Mouse (Mus musculus): ENCODE data around the gene Nim1k. TPM values are rescaled to one million over a fixed set of nuclear protein-coding genes. Genes with fewer than 3 reads are reported as not detected.
"Not testable (repeated sequence)": the region's sequence is repeated elsewhere in the genome, so short reads cannot be mapped to it uniquely, and the experiment has no call there.

The Nim1k gene
- polyA plus RNA-seq, 2 experiments: 1.3 to 2.2 TPM

DNA sequence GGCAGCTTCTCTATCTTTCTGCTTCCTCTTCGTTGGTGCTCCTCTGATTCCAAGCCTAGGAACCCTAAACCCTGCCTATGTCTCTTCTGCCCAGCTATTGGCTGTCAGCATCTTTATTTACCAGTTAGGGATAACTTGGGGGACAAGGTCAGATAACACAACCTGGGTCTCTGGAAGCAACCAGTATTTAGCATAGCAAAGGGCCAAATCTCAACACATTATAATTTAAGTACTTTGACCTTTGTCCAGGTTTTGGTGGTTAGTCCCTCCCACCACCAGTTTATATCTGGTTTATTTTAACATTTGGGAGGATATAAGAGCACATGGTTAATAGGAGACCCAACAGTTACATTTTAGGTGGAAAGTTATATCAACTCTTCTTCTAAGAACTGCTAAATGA is 59.2 kb downstream of the Nim1k start:
- 88% methylated on average over 1 of the region's 1 CpGs for WGBS
- H3K4me2 ChIP-seq (replicated peaks; ENCODE audit: low read depth, low read length, severe bottlenecking): no peak overlapping the region
- no peak overlapping the region for H3K4me3 ChIP-seq (replicated peaks; ENCODE audit: low read length)
- no peak for ATAC-seq (ENCODE audit: low FRiP score, low read depth)
- no peaks in the 10 kb centered on the region for H3K9me3 ChIP-seq (ENCODE audit: control insufficient read depth, low read length)
- no peak for DNase-seq (ENCODE audit: low spot score)
- H3K27ac ChIP-seq (replicated peaks; ENCODE audit: low read depth, low read length): no peak overlapping the region
- TF ChIP-seq POLR2A (IDR thresholded peaks at IDR 0.05; ENCODE audit: borderline replicate concordance, extremely low read depth, insufficient read depth, insufficient read length): no peak
- H3K9ac ChIP-seq (ENCODE audit: low read depth, low read length, severe bottlenecking): no peak overlapping the region
- 0 out of 2 replicates have a peak, but pooled peaks cover 12% of the 10 kb centered on the region for H3K4me1 ChIP-seq (ENCODE audit: control insufficient read depth, insufficient read depth, low read length)
- peaks cover 22% of the 10 kb centered on the region for H3K36me3 ChIP-seq (ENCODE audit: control insufficient read depth, insufficient read depth, low read length)
- H3K27me3 ChIP-seq (ENCODE audit: control insufficient read depth, insufficient read depth, low read length): no peaks in the 10 kb centered on the region

DNA sequence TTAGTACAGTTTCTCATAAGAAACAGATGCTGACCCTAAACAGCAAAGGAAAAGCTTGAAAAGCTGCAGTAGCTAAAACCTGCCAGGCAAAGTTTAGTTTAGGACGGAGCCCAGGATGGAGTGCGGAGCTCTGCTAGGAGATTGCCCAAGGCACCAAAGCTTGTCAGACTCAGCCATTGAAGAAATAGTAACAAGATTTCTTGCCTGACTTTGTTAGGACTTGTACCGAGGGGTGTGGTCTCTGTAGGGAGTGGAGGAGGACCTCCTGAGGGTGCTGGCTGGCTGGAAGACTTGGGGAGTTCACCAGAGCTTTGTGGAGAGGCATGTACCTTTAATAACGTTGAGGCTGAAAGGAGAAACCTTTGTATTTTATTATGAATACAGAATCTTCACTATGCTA is 60.0 kb downstream of the Nim1k start:
- peak overlapping the region; percentile 21; the same call in 1 of the 2 replicates for H3K9ac ChIP-seq (ENCODE audit: low read depth, low read length, severe bottlenecking)
- H3K4me1 ChIP-seq (ENCODE audit: control insufficient read depth, insufficient read depth, low read length): 0 out of 2 replicates have a peak, but pooled peaks cover 15% of the 10 kb centered on the region
- no peaks in the 10 kb centered on the region for H3K27me3 ChIP-seq (ENCODE audit: control insufficient read depth, insufficient read depth, low read length)
- no peak for TF ChIP-seq POLR2A (IDR thresholded peaks at IDR 0.05; ENCODE audit: borderline replicate concordance, extremely low read depth, insufficient read depth, insufficient read length)
- H3K36me3 ChIP-seq (ENCODE audit: control insufficient read depth, insufficient read depth, low read length): peaks cover 14% of the 10 kb centered on the region
- no peak overlapping the region for H3K27ac ChIP-seq (replicated peaks; ENCODE audit: low read depth, low read length)
- no peak overlapping the region for H3K4me2 ChIP-seq (replicated peaks; ENCODE audit: low read depth, low read length, severe bottlenecking)
- H3K4me3 ChIP-seq (replicated peaks; ENCODE audit: low read length): no peak overlapping the region
- no peaks in the 10 kb centered on the region for H3K9me3 ChIP-seq (ENCODE audit: control insufficient read depth, low read length)
- 57% methylated on average over 4 of the region's 4 CpGs for WGBS
- DNase-seq (ENCODE audit: low spot score): peak; percentile 40
- ATAC-seq (ENCODE audit: low FRiP score, low read depth): no peak

DNA sequence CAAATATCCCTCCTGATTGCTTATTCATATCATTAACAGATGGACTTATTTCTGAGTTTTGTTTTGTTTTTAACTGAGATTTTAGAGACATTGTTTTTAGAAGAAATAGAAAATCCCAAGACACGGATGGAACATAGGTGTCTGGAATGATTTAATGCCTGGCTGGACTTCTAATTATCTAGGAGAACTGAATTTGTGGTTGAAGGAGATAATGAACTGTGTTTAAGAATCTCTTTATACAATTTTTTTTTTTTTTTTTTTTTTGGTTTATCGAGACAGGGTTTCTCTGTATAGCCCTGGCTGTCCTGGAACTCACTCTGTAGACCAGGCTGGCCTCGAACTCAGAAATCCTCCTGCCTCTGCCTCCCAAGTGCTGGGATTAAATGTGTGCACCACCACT is 63.7 kb downstream of the Nim1k start:
- not testable (repeated sequence) for H3K36me3 ChIP-seq (ENCODE audit: control insufficient read depth, insufficient read depth, low read length); H3K9me3 ChIP-seq (ENCODE audit: control insufficient read depth, low read length); H3K27ac ChIP-seq (replicated peaks; ENCODE audit: low read depth, low read length); H3K27me3 ChIP-seq (ENCODE audit: control insufficient read depth, insufficient read depth, low read length); ATAC-seq (ENCODE audit: low FRiP score, low read depth); DNase-seq (ENCODE audit: low spot score)
- Histone ChIP-seq H3K9ac (ENCODE audit: low read depth, low read length, severe bottlenecking) (0 out of 2 replicates have a peak overlapping the region, but pooled peaks have one; percentile 86), H3K4me3 (replicated peaks; ENCODE audit: low read length) (peak overlapping the region; percentile 93), H3K4me1 (ENCODE audit: control insufficient read depth, insufficient read depth, low read length) (0 out of 2 replicates have a peak, but pooled peaks cover 15% of the 10 kb centered on the region), H3K4me2 (replicated peaks; ENCODE audit: low read depth, low read length, severe bottlenecking) (peak overlapping the region; percentile 71)
- WGBS: 78% methylated on average over 3 of the region's 3 CpGs

DNA sequence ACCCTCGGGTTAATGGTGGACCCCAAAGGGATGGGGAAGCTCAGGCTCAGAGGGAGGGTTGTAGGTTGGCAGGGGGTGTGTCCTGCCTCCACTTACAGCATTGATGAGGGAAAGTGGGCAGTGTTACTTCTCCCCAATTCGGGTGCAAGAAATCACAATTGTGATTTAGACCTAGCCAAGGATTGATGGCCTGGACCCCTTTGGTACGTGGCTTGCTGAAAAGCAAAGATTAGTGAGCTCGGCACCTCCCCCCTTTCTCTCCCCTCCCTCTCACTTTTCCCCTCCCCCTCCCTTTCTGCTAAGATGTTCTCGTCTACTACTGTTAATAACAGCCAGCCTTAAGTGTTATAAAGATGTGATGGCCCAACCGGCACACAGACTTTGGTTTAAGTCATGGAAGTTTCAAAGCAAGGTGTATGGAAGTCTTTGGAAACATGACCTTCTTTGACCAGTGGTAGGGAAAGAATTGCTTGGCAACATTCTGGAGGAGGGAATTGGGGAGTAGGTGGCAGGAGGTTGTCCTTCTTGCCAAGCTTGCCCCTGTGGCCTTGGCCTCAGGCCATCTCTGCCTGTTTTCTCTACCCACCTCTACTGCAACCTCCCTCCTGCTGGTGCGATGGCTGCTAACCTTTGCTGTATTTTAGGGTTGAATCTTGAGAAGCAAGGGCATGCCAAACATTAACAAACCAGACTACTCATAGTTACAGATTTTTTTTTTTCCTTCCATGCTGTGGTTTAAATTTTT is 64.6 kb downstream of the Nim1k start:
- WGBS: 2% methylated on average over 7 of the region's 7 CpGs
- Histone ChIP-seq H3K27ac (replicated peaks; ENCODE audit: low read depth, low read length) (peak overlapping the region; percentile 93; the same call in 1 of the 2 replicates), H3K4me1 (ENCODE audit: control insufficient read depth, insufficient read depth, low read length) (0 out of 2 replicates have a peak, but pooled peaks cover 15% of the 10 kb centered on the region), H3K36me3 (ENCODE audit: control insufficient read depth, insufficient read depth, low read length) (no peaks in the 10 kb centered on the region; the same call in 1 of the 2 replicates), H3K27me3 (ENCODE audit: control insufficient read depth, insufficient read depth, low read length) (no peaks in the 10 kb centered on the region), H3K9ac (ENCODE audit: low read depth, low read length, severe bottlenecking) (peak overlapping the region; percentile 86), H3K4me3 (replicated peaks; ENCODE audit: low read length) (peak overlapping the region; percentile 93), H3K9me3 (ENCODE audit: control insufficient read depth, low read length) (no peaks in the 10 kb centered on the region), H3K4me2 (replicated peaks; ENCODE audit: low read depth, low read length, severe bottlenecking) (peak overlapping the region; percentile 71)
- DNase-seq (ENCODE audit: low spot score): no peak
- ATAC-seq (ENCODE audit: low FRiP score, low read depth): no peak
- no peak for TF ChIP-seq POLR2A (IDR thresholded peaks at IDR 0.05; ENCODE audit: borderline replicate concordance, extremely low read depth, insufficient read depth, insufficient read length)

DNA sequence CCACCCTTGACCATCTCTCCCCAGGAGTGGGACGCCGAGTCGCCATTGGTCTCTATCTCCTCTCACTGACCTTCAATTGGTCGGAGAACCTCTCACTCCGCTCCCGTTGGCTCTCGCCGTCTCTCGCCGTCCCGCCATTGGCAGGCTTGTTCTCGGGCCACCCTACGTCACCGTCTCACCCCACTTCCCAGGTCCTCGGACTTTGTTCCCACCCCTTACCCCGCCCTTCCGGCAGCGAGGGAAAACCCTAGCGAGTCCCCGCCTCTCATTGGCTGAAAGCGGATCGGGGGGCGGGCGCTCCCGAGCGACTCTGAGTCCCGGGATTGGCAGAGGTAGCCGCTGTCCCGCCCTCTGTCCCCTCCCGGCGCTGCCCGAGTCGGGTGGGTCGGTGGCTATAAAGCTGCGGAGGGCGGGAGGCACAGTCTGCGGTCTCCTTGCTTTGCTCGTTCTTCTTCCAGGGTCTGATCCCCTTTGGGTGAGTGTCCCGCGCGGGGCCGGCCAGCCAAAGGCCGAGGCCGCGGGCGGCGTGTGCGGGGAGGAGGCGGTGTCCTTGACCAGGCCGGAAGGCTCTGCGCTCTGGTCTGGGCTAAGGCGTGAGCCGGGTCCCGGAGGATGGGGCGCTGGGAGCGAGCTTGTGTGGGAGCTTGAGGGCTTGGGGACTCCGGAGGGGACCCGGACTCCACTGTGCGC is 65.5 kb downstream of the Nim1k start, which contains the start of gene Hmgcs1:
TSS of gene Hmgcs1 (plus strand) at position 341 of the 690 bp plus-strand sequence.
- peak within 1 kb of the TSS; percentile 86 for H3K9ac ChIP-seq (ENCODE audit: low read depth, low read length, severe bottlenecking)
- 2% methylated on average over 49 of the region's 59 CpGs for WGBS
- H3K27ac ChIP-seq (replicated peaks; ENCODE audit: low read depth, low read length): peak within 1 kb of the TSS; percentile 93
- peak; percentile 86; the same call in 1 of the 2 replicates for TF ChIP-seq POLR2A (IDR thresholded peaks at IDR 0.05; ENCODE audit: borderline replicate concordance, extremely low read depth, insufficient read depth, insufficient read length)
- H3K36me3 ChIP-seq (ENCODE audit: control insufficient read depth, insufficient read depth, low read length): no peaks in the 10 kb centered on the region; the same call in 1 of the 2 replicates
- peak; percentile 99 for ATAC-seq (ENCODE audit: low FRiP score, low read depth)
- H3K4me1 ChIP-seq (ENCODE audit: control insufficient read depth, insufficient read depth, low read length): 0 out of 2 replicates have a peak, but pooled peaks cover 10% of the 10 kb centered on the region
- H3K4me2 ChIP-seq (replicated peaks; ENCODE audit: low read depth, low read length, severe bottlenecking): peak within 1 kb of the TSS; percentile 71
- no peaks in the 10 kb centered on the region for H3K9me3 ChIP-seq (ENCODE audit: control insufficient read depth, low read length)
- H3K4me3 ChIP-seq (replicated peaks; ENCODE audit: low read length): peak within 1 kb of the TSS; percentile 93
- no peaks in the 10 kb centered on the region for H3K27me3 ChIP-seq (ENCODE audit: control insufficient read depth, insufficient read depth, low read length)
- peak; percentile 99 for DNase-seq (ENCODE audit: low spot score)
